8 mouse cellular contexts compared by ENCODE assay signal in genomic region chr11:44398782-44399225, GRCm38 (mm10). TPM values are rescaled to one million over a fixed set of nuclear protein-coding genes. Genes with fewer than 3 reads are reported as not detected.
DNase-seq lines count a peak whose midpoint lies in the region; ATAC-seq and TF ChIP-seq lines count a peak whose summit lies in the region.

No protein-coding gene starts in this region.

- peak; percentile 15 for DNase-seq in cerebellum, adult 11-12 months
- peak; percentile 55 for DNase-seq in heart, postnatal 25 days (ENCODE audit: low spot score)
- DNase-seq in layer of hippocampus, adult 11-12 months (ENCODE audit: low spot score), result peak; percentile 70

- H3K27me3 ChIP-seq in C2C12 (ENCODE audit: control insufficient read depth, insufficient read depth, insufficient read length), result no peaks in the 10 kb centered on the region
- no peaks in the 10 kb centered on the region; the same call in 1 of the 2 replicates for H3K27me3 ChIP-seq in forebrain, embryonic 15.5 days
- no peaks in the 10 kb centered on the region for H3K27me3 ChIP-seq in liver, embryonic 16.5 days (ENCODE audit: control insufficient read depth, insufficient read depth, low read depth, low read length)
- no peaks in the 10 kb centered on the region for H3K27me3 ChIP-seq in neural tube, embryonic 12.5 days (replicated peaks)
- no peaks in the 10 kb centered on the region for H3K27me3 ChIP-seq in stomach, embryonic 15.5 days (replicated peaks)

- ATAC-seq in forebrain, embryonic 15.5 days (replicated peaks), result peak; percentile 74
- ATAC-seq in liver, embryonic 16.5 days (ENCODE audit: low read depth), result no peak
- peak; percentile 71 for ATAC-seq in neural tube, embryonic 12.5 days (ENCODE audit: low FRiP score, low read depth)
- ATAC-seq in stomach, embryonic 15.5 days (ENCODE audit: insufficient read depth, low FRiP score, low read depth), result peak; percentile 56; the same call in 1 of the 2 replicates

- H3K9ac ChIP-seq in forebrain, embryonic 15.5 days (replicated peaks), result no peak overlapping the region; the same call in 1 of the 2 replicates
- H3K9ac ChIP-seq in liver, embryonic 16.5 days (ENCODE audit: low read depth, low read length), result no peak overlapping the region
- peak overlapping the region; percentile 45; the same call in 1 of the 2 replicates for H3K9ac ChIP-seq in neural tube, embryonic 12.5 days
- no peak overlapping the region for H3K9ac ChIP-seq in stomach, embryonic 15.5 days

- H3ac ChIP-seq in C2C12 (ENCODE audit: control insufficient read depth, insufficient read length, low read depth), result no peak overlapping the region

- no peaks in the 10 kb centered on the region for H3K79me3 ChIP-seq in C2C12 (ENCODE audit: low read depth)

- H3K4me1 ChIP-seq in forebrain, embryonic 15.5 days, result peaks cover 21% of the 10 kb centered on the region
- H3K4me1 ChIP-seq in liver, embryonic 16.5 days (ENCODE audit: control insufficient read depth, low read depth, low read length), result no peaks in the 10 kb centered on the region
- no peaks in the 10 kb centered on the region for H3K4me1 ChIP-seq in neural tube, embryonic 12.5 days
- H3K4me1 ChIP-seq in stomach, embryonic 15.5 days, result no peaks in the 10 kb centered on the region

- no peaks in the 10 kb centered on the region for H3K9me3 ChIP-seq in forebrain, embryonic 15.5 days
- H3K9me3 ChIP-seq in liver, embryonic 16.5 days (replicated peaks; ENCODE audit: control insufficient read depth, low read length), result no peaks in the 10 kb centered on the region
- H3K9me3 ChIP-seq in neural tube, embryonic 12.5 days, result no peaks in the 10 kb centered on the region
- H3K9me3 ChIP-seq in stomach, embryonic 15.5 days, result no peaks in the 10 kb centered on the region

- H3K4me2 ChIP-seq in forebrain, embryonic 15.5 days (replicated peaks), result peak overlapping the region; percentile 62
- peak overlapping the region; percentile 42 for H3K4me2 ChIP-seq in liver, embryonic 16.5 days (ENCODE audit: low read depth, low read length)
- peak overlapping the region; percentile 69 for H3K4me2 ChIP-seq in neural tube, embryonic 12.5 days (replicated peaks)
- peak overlapping the region; percentile 68 for H3K4me2 ChIP-seq in stomach, embryonic 15.5 days

- 3% methylated on average over 20 of the region's 20 CpGs for WGBS in forebrain, embryonic 15.5 days
- WGBS in liver, embryonic 16.5 days (ENCODE audit: insufficient replicate concordance), result 2% methylated on average over 20 of the region's 20 CpGs
- 3% methylated on average over 20 of the region's 20 CpGs for WGBS in neural tube, embryonic 12.5 days
- 2% methylated on average over 20 of the region's 20 CpGs for WGBS in stomach, embryonic 15.5 days

- no peaks in the 10 kb centered on the region for H3K36me3 ChIP-seq in C2C12 (ENCODE audit: control insufficient read depth, insufficient read depth)
- H3K36me3 ChIP-seq in forebrain, embryonic 15.5 days, result no peaks in the 10 kb centered on the region
- H3K36me3 ChIP-seq in liver, embryonic 16.5 days (ENCODE audit: control insufficient read depth, insufficient read depth), result no peaks in the 10 kb centered on the region
- no peaks in the 10 kb centered on the region for H3K36me3 ChIP-seq in neural tube, embryonic 12.5 days
- no peaks in the 10 kb centered on the region for H3K36me3 ChIP-seq in stomach, embryonic 15.5 days

- intact Hi-C loops in heart, postnatal 25 days (cut with DNase I), result no loop called here

- H3K79me2 ChIP-seq in C2C12 (ENCODE audit: control insufficient read depth, insufficient read depth), result no peaks in the 10 kb centered on the region

- H3K27ac ChIP-seq in forebrain, embryonic 15.5 days (replicated peaks), result no peak overlapping the region
- no peak overlapping the region for H3K27ac ChIP-seq in liver, embryonic 16.5 days (ENCODE audit: low read length)
- H3K27ac ChIP-seq in neural tube, embryonic 12.5 days, result no peak overlapping the region
- no peak overlapping the region for H3K27ac ChIP-seq in stomach, embryonic 15.5 days

- peak; percentile 59 for TF ChIP-seq CTCF in C2C12 (IDR thresholded peaks at IDR 0.05; ENCODE audit: control insufficient read depth, insufficient read depth, insufficient read length)

- H3K4me3 ChIP-seq in C2C12 (ENCODE audit: insufficient read depth, poor library complexity, severe bottlenecking), result no peak overlapping the region
- peak overlapping the region; percentile 36 for H3K4me3 ChIP-seq in forebrain, embryonic 15.5 days
- H3K4me3 ChIP-seq in liver, embryonic 16.5 days (ENCODE audit: low read depth, low read length), result no peak overlapping the region
- H3K4me3 ChIP-seq in neural tube, embryonic 12.5 days, result peak overlapping the region; percentile 34
- peak overlapping the region; percentile 38 for H3K4me3 ChIP-seq in stomach, embryonic 15.5 days (replicated peaks)

TF ChIP-seq in C2C12, 6 proteins besides CTCF, POLR2A, EP300 and RAD21:
- TF ChIP-seq USF1 (IDR thresholded peaks at IDR 0.05; ENCODE audit: low read depth) (no peak), FOSL1 (IDR thresholded peaks at IDR 0.05; ENCODE audit: insufficient read depth, low read length, poor library complexity, severe bottlenecking) (no peak), MYOD1 (IDR thresholded peaks at IDR 0.05; ENCODE audit: control insufficient read depth, insufficient read length, low read depth) (no peak), MYOG (IDR thresholded peaks at IDR 0.05; ENCODE audit: control insufficient read depth, extremely low read depth, insufficient read length) (no peak), MAX (IDR thresholded peaks at IDR 0.05) (no peak), CEBPB (IDR thresholded peaks at IDR 0.05; ENCODE audit: low read depth) (no peak)
TF ChIP-seq in C2C12: peak in this region for 0.

RNA-seq across cellular contexts. Expression of gene Il12b, which starts 1.1 kb away (rescaled TPM):
- polyA plus RNA-seq in C2C12 (2012; fragmentation: generic; extraction: Trizol), result not detected
- polyA plus RNA-seq in forebrain, embryonic 15.5 days (2015; fragmentation: Nextera tagmentation; extraction: Ambion mirVana), result not detected in 2 replicates
- not detected for total RNA-seq in heart, postnatal 25 days (2021)
- polyA plus RNA-seq in liver, embryonic 16.5 days (2015; fragmentation: Nextera tagmentation; extraction: Ambion mirVana), result not detected in 2 replicates
- polyA plus RNA-seq in neural tube, embryonic 12.5 days (2016; fragmentation: Nextera tagmentation; extraction: Ambion mirVana), result not detected in 2 replicates
- 0.06 TPM in 1 of 2 replicates, not detected in the other for polyA plus RNA-seq in stomach, embryonic 15.5 days (2015; fragmentation: Nextera tagmentation; extraction: Ambion mirVana)

Comparison
In these comparisons a context has a peak if more than half of its experiments do, and no peak if none do; other contexts are left out.
1. H3K4me3 ChIP-seq: peak in forebrain, embryonic 15.5 days (single experiment), neural tube, embryonic 12.5 days (single experiment) and stomach, embryonic 15.5 days (single experiment); none in C2C12 (single experiment) and liver, embryonic 16.5 days (single experiment).
2. DNase-seq: peak in every context shown above with its lines; median percentile 70 in layer of hippocampus, adult 11-12 months; 55 in heart, postnatal 25 days; 15 in cerebellum, adult 11-12 months.
3. Peak in every context shown above with its lines, with median percentiles within 50 percentile points of each other: H3K4me2 ChIP-seq.